Mouse (Mus musculus): ENCODE measurements around the gene Rgs8.
A peak's percentile ranks its signal among the peaks of the same experiment; 100 is the strongest.

Rgs8 gene

DNA sequence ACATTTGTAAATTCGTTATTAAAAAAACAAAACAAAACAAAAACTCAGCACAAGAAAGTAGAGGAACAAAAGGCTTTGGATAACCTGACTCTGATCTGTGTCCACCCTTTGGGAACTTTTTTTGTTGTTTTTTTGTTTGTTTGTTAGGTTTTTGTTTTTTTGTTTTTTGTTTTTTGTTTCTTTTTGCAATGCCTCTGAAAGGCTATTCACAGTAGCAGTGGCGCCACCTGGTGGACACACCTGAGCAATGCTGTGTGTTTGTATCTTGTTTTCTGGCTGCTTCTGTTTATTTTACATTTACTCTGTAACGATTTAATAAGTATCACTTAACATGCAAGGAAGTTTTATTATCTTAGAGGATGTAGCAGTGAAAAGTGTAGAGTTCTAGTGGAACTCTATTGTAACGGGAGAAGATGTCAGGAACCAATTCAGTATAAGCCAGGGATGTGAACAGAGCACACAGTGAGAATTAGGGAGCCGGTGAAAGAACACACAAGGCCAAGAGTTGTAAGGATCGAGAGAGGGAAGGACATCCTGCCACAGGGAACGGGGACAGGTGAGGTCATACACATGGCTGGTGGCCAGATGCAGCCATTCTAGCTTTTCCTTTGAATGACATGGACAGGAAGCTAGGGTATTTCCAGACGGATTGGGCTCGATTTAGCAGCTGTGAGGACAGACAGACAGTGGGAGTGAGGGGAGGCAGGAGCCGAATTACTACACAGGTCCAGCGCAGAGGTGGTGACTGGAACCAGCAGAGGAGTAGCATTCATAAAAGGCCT is 89.7 kb downstream of the Rgs8 start:
- DNase-seq (ENCODE audit: low spot score): peak; percentile 72

DNA sequence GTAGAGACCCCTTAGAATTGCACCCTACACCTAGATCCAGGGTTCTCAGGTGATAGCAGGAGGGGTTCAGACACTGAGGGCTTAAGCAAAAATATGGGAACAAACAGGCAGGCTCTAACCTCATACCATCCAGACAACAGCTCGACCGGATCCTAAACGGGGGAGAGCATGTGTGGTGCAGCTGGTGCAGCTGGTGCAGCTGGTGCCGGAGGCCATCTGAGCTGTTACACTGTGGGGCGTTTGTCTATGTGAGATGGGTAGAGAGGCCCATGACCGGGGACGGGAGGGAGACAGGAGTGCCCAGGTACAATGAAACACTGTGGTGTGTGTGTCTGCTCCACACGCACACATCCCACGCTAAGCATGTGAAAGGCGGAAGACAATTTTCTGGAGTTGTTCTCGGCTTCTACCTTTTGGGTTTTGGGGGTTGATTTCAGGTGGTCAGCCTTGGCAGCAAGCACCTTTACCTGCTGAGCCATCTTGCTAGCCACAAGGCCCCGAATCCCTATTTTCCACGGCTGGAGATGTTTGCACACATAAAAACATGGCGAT is 93.4 kb downstream of the Rgs8 start:
- no peak for DNase-seq (ENCODE audit: low spot score)

DNA sequence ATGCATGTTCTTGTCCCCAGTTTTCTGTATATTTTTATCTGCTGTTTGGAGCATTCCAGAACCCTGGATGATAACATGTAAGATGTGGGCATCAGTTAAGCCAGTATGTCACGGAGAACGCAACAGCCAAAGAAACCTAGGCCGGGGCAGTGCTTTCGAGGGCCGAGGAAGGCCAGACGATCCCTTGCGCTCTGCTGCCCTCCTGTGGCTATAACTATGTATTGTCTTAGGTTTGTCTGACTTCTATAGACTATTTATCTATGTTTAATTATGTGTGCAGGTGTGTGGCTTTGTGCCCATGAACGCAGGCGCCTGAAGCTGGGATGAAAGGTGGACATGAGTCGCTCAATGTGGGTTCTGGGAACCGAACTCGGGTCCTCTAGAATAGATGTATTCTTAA is 93.9 kb downstream of the Rgs8 start:
- DNase-seq (ENCODE audit: low spot score): peak; percentile 58

DNA sequence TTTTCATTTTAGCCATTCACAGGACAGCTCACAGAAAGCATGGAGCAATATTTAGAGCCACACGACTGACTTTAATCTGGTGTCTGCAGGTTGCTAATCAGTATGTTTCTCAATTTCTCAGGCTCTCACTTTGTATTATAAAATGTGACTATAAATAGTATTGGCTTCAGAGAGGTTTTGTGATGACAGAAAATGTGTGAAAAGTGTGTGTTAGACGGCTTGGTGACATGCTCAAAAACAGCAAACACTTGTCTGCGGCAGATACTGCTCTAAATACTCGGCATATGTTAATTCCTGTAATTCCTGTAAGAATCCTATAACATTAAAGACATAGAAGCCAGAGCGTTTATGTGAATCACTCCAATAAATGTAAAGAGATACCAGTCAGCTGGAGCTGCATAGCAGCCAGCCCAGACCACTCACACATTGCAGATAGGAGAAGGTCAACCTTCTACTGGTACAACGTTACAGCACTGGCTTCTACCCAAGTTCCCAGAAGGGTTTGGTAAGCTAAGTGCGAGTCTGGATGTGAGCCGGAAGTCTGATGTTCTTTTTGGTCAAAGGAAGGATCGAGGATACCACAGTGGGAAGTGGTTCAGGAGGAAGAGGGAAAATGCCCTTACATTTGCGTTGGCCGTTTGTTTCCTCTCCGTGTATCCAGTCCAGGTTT is 95.2 kb downstream of the Rgs8 start:
- no peak for DNase-seq (ENCODE audit: low spot score)

DNA sequence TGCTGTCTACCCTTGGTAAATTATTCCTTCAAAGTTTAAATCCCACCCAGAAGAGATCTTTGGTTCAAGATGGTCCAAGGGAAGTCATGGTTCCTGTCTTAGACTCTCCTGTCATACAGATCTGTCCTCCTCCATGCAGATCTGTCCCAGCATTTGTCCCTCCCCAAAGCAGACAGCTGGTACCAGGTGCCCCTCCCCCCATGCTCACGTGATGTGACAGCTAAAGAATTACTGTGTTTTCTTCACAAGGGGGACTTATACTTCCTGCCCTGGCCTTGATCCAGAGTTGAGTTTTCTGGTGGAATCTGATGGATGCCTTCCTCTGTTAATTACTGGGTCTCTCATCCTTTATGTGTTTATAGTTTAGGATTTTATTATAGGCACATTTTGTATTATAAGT is 95.7 kb downstream of the Rgs8 start:
- DNase-seq (ENCODE audit: low spot score): peak; percentile 44

DNA sequence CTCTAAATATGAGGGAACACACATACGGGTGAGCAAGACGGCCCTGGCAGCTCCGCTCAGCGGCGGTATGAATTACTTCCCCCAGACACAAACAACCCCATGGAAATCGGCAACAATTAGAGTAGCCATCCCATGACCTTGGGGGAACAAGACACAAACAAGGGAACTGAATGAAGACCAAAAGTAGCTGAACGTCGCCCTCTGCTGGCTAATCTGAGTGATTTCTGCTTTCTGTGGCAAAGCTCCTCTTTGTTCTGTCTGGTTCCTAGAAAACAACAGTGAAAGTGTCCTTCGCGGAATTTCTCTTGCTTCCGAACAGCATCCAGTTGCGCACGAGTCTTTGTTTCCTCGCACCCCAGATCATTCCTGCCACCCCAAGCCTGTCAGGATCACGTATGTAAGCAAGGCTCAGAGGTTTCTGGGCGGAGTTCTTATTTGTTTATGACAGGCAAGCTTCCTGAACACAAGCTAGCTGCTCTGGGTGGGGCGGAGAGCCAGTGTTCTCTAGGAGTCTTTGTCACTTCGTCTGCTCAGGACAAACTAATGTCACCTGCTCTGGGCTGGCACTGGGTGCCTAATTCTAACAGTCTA is 96.5 kb downstream of the Rgs8 start, which contains the start of gene Rnasel:
Gene Rnasel (plus strand): TSS at position 216 of the 591 bp plus-strand sequence.
- peak; percentile 68 for DNase-seq (ENCODE audit: low spot score)
